Mouse (Mus musculus): Measurements from ENCODE around the gene Mef2d. TPM values are rescaled to one million over a fixed set of nuclear protein-coding genes. Genes with fewer than 3 reads are reported as not detected.

Mef2d gene
- polyA plus RNA-seq, 1 experiment: 119 TPM

GRCm38 (mm10) chr3:88148776-88149509 is 6.8 kb downstream of the Mef2d start:
- H3K36me3 ChIP-seq (ENCODE audit: control insufficient read depth, insufficient read depth, low read length): peaks cover 1% of the 10 kb centered on the region; the same call in 1 of the 2 replicates
- peak overlapping the region; percentile 22; the same call in 1 of the 2 replicates for H3K4me3 ChIP-seq (ENCODE audit: extremely low read depth, insufficient read depth, insufficient read length)
- peak in 1 of 2 experiments; percentile 30 for DNase-seq (ENCODE audit: low read depth in 1 of 2, low spot score in 2 of 2)
- TF ChIP-seq POLR2A (IDR thresholded peaks at IDR 0.05; ENCODE audit: low read depth, low read length) (no peak), CTCF (IDR thresholded peaks at IDR 0.05; ENCODE audit: extremely low read depth, insufficient read depth, insufficient read length, insufficient replicate concordance) (no peak)
- peak overlapping the region; percentile 98 for H3K27ac ChIP-seq (ENCODE audit: insufficient read depth, low read length)
- WGBS: 16% methylated on average over 4 of the region's 4 CpGs
- H3K4me1 ChIP-seq (ENCODE audit: control insufficient read depth, insufficient read depth, insufficient read length): peaks cover 82% of the 10 kb centered on the region
- H3K27me3 ChIP-seq (ENCODE audit: control insufficient read depth, insufficient read depth, low read length): no peaks in the 10 kb centered on the region

- Histone ChIP-seq H3K27me3 (ENCODE audit: control insufficient read depth, insufficient read depth, low read length) (no peaks in the 10 kb centered on the region), H3K36me3 (ENCODE audit: control insufficient read depth, insufficient read depth, low read length) (peaks cover 1% of the 10 kb centered on the region; the same call in 1 of the 2 replicates), H3K4me3 (ENCODE audit: extremely low read depth, insufficient read depth, insufficient read length) (peak overlapping the region; percentile 22; the same call in 1 of the 2 replicates), H3K4me1 (ENCODE audit: control insufficient read depth, insufficient read depth, insufficient read length) (peaks cover 78% of the 10 kb centered on the region), H3K27ac (ENCODE audit: insufficient read depth, low read length) (peak overlapping the region; percentile 98)
- 21% methylated on average over 6 of the region's 6 CpGs for WGBS
- no peak for DNase-seq (ENCODE audit: low read depth in 1 of 2, low spot score in 2 of 2)
- TF ChIP-seq POLR2A (IDR thresholded peaks at IDR 0.05; ENCODE audit: low read depth, low read length): no peak
- no peak for TF ChIP-seq CTCF (IDR thresholded peaks at IDR 0.05; ENCODE audit: extremely low read depth, insufficient read depth, insufficient read length, insufficient replicate concordance)
These were observed 7.4 kb downstream of the Mef2d start for GRCm38 (mm10) chr3:88149510-88149974.

GRCm38 (mm10) chr3:88150061-88150998 is 8.2 kb downstream of the Mef2d start:
- 13% methylated on average over 14 of the region's 14 CpGs for WGBS
- Histone ChIP-seq H3K4me1 (ENCODE audit: control insufficient read depth, insufficient read depth, insufficient read length) (peaks cover 70% of the 10 kb centered on the region), H3K36me3 (ENCODE audit: control insufficient read depth, insufficient read depth, low read length) (no peaks in the 10 kb centered on the region; the same call in 1 of the 2 replicates), H3K27ac (ENCODE audit: insufficient read depth, low read length) (peak overlapping the region; percentile 98), H3K4me3 (ENCODE audit: extremely low read depth, insufficient read depth, insufficient read length) (peak overlapping the region; percentile 3; the same call in 1 of the 2 replicates), H3K27me3 (ENCODE audit: control insufficient read depth, insufficient read depth, low read length) (no peaks in the 10 kb centered on the region)
- TF ChIP-seq CTCF (IDR thresholded peaks at IDR 0.05; ENCODE audit: extremely low read depth, insufficient read depth, insufficient read length, insufficient replicate concordance) (no peak), POLR2A (IDR thresholded peaks at IDR 0.05; ENCODE audit: low read depth, low read length) (no peak)
- peak in 1 of 2 experiments; percentile 30 for DNase-seq (ENCODE audit: low read depth in 1 of 2, low spot score in 2 of 2)

- peaks cover 63% of the 10 kb centered on the region for H3K4me1 ChIP-seq (ENCODE audit: control insufficient read depth, insufficient read depth, insufficient read length)
- H3K27ac ChIP-seq (ENCODE audit: insufficient read depth, low read length): peak overlapping the region; percentile 74
- WGBS: 31% methylated on average over 3 of the region's 3 CpGs
- H3K4me3 ChIP-seq (ENCODE audit: extremely low read depth, insufficient read depth, insufficient read length): no peak overlapping the region
- peak in 1 of 2 experiments; percentile 26 for DNase-seq (ENCODE audit: low read depth in 1 of 2, low spot score in 2 of 2)
- H3K36me3 ChIP-seq (ENCODE audit: control insufficient read depth, insufficient read depth, low read length): peaks cover 2% of the 10 kb centered on the region; the same call in 1 of the 2 replicates
- TF ChIP-seq POLR2A (IDR thresholded peaks at IDR 0.05; ENCODE audit: low read depth, low read length) (no peak), CTCF (IDR thresholded peaks at IDR 0.05; ENCODE audit: extremely low read depth, insufficient read depth, insufficient read length, insufficient replicate concordance) (no peak)
- H3K27me3 ChIP-seq (ENCODE audit: control insufficient read depth, insufficient read depth, low read length): no peaks in the 10 kb centered on the region
These were observed 8.8 kb downstream of the Mef2d start for GRCm38 (mm10) chr3:88150999-88151364.

- Histone ChIP-seq H3K4me3 (ENCODE audit: extremely low read depth, insufficient read depth, insufficient read length) (no peak overlapping the region), H3K27ac (ENCODE audit: insufficient read depth, low read length) (peak overlapping the region; percentile 40; the same call in 1 of the 2 replicates), H3K27me3 (ENCODE audit: control insufficient read depth, insufficient read depth, low read length) (no peaks in the 10 kb centered on the region), H3K4me1 (ENCODE audit: control insufficient read depth, insufficient read depth, insufficient read length) (peaks cover 54% of the 10 kb centered on the region), H3K36me3 (ENCODE audit: control insufficient read depth, insufficient read depth, low read length) (peaks cover 8% of the 10 kb centered on the region; the same call in 1 of the 2 replicates)
- WGBS: 88% methylated on average over 3 of the region's 3 CpGs
- TF ChIP-seq CTCF (IDR thresholded peaks at IDR 0.05; ENCODE audit: extremely low read depth, insufficient read depth, insufficient read length, insufficient replicate concordance) (no peak), POLR2A (IDR thresholded peaks at IDR 0.05; ENCODE audit: low read depth, low read length) (no peak)
- no peak for DNase-seq (ENCODE audit: low read depth in 1 of 2, low spot score in 2 of 2)
These were observed 9.9 kb downstream of the Mef2d start for GRCm38 (mm10) chr3:88152056-88152455.

- Histone ChIP-seq H3K27ac (ENCODE audit: insufficient read depth, low read length) (no peak overlapping the region), H3K36me3 (ENCODE audit: control insufficient read depth, insufficient read depth, low read length) (peaks cover 15% of the 10 kb centered on the region), H3K27me3 (ENCODE audit: control insufficient read depth, insufficient read depth, low read length) (no peaks in the 10 kb centered on the region), H3K4me1 (ENCODE audit: control insufficient read depth, insufficient read depth, insufficient read length) (peaks cover 40% of the 10 kb centered on the region), H3K4me3 (ENCODE audit: extremely low read depth, insufficient read depth, insufficient read length) (no peak overlapping the region)
- DNase-seq (ENCODE audit: low read depth in 1 of 2, low spot score in 2 of 2): no peak
- WGBS: 74% methylated on average over 3 of the region's 3 CpGs
- TF ChIP-seq CTCF (IDR thresholded peaks at IDR 0.05; ENCODE audit: extremely low read depth, insufficient read depth, insufficient read length, insufficient replicate concordance) (no peak), POLR2A (IDR thresholded peaks at IDR 0.05; ENCODE audit: low read depth, low read length) (no peak)
These were observed 11.3 kb downstream of the Mef2d start for GRCm38 (mm10) chr3:88153290-88154011.

All from spleen, adult 2 months (tissue).